Mouse (Mus musculus) adrenal gland, postnatal 25 days (tissue): ENCODE data around the gene Ppp1r12c. TPM values are rescaled to one million over a fixed set of nuclear protein-coding genes. Genes with fewer than 3 reads are reported as not detected.
A peak's percentile ranks its signal among the peaks of the same experiment; 100 is the strongest.

ENCODE experiments used
- DNase-seq: peaks from one replicate; pipeline ENCODE4 v3.0.0; 2021; ENCODE audit warnings: mixed read lengths
- total RNA-seq: library from RNA; stranded (reverse); gene quantifications from 2 replicates; pipeline ENCODE4 v1.2.3, GENCODE M21; 2021

The Ppp1r12c gene
- total RNA-seq, 1 experiment from 2014 or later = 98.3 TPM

DNA sequence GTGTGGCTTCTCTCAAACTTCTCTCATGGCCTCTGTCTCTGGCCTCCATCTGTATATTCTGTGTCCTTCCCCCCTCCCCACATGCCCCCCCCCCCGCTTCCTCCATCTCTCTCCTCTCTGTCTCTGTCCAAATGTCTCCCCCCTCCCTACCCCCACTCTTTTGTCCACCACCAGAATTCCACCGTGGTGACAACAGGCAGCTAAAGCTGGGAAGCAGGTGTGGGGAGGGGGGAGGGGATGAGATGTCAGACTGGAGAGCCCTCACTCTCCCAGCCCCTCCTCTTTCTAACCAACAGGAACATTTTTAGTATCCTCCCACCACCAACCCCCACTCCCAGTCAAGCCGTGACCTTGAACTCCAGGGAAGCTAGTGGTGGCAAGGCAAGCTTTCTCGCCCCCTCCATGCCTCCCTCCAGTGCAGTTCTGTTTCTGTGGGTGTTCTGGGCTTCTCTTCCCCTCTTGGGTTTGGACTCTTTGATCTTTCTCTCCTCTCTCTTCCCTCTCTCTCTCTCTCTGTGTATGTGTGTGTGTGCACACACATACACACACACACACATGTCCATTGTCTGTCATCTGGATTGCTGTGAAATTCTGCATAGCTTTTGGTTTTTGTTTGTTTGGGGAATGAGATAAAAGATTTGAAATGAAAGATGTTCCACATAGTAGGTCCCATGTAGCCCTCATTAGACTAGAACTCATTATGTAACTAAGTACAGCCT, 15.0 kb upstream of the Ppp1r12c start, which contains the start of gene Tnnt1:
TSS of gene Tnnt1 (minus strand) at position 51 of the 719 bp plus-strand sequence.
- DNase-seq = no peak

DNA sequence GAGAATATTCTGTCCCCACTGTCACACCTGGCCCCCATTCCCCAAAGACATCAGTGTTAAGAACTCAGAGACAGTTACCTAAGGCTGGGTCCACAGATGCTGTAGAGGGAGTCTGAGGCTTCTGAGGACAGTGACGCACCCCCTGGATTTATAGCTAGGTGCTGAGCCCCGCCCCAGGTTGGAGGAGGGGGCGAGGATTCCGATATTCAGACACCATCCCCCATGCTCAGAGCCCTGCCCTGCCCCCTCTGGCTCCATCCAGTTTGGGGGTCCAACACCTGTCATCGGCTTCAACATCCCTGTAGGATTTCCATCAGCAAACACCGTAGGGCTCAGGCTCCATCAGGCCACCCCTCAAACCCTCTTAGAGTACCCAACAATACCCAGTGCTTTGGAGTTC, 14.4 kb upstream of the Ppp1r12c start:
- no peak for DNase-seq

DNA sequence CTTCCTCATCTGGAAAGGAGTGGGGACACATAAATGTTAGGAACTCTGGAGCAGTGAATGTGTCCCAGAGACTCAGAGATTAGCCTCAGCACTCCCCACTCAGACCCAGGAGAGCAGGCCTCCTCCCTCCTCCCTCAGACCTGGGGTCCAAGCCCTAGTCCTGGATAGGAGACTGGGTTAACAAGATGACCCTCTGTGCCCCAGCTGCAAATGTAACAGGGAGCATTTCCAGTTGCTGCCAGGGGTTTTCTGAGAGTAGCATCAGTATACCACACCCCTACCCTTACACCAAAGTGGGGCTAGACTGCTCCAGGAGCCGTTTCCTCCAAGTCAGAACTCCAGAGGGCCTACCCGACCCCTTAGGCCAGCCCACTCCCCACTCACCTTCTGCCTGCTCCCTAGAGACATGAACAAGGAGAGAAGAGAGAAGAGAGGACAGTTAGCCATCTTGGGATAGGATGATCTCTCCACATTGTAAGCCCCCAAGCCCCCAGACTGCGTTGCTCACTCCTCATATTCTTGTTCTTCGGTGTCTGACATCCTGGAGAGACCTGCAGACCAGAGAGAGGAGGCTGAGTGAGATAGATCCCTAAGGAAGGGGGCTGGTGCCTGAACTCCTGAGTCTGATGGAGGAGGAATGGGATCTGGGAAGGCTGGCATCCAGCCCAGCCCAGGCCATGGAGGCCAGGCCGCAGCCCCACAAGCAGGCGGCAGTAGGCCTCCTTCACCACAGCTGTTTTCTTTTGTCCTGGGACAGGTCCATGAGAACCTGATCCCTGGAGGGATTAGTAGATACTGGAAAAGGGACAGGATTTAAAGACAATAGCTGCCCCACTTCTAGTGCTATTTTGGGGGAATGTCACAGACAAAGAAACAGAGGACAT, 12.6 kb upstream of the Ppp1r12c start:
- no peak for DNase-seq

DNA sequence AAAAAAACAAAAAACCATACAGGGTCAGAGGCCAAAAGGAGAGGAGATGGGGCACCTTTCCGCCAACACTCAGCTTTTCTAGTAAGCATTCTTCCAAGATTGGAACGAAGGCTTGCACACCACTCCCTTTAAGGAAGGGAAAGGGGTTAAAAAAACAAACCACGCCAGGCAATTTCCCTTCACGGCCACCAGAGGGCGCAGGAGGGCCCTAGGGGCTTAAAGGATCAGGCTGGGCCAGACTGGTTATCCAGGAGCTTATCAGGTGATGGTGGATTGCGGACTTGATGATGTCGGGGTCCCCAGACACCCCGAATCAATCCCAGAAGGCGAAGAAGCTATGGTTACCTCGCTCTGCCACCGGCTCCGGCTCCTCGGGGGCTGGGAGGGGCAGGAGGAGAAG, 11.8 kb upstream of the Ppp1r12c start:
- peak; percentile 41 for DNase-seq

DNA sequence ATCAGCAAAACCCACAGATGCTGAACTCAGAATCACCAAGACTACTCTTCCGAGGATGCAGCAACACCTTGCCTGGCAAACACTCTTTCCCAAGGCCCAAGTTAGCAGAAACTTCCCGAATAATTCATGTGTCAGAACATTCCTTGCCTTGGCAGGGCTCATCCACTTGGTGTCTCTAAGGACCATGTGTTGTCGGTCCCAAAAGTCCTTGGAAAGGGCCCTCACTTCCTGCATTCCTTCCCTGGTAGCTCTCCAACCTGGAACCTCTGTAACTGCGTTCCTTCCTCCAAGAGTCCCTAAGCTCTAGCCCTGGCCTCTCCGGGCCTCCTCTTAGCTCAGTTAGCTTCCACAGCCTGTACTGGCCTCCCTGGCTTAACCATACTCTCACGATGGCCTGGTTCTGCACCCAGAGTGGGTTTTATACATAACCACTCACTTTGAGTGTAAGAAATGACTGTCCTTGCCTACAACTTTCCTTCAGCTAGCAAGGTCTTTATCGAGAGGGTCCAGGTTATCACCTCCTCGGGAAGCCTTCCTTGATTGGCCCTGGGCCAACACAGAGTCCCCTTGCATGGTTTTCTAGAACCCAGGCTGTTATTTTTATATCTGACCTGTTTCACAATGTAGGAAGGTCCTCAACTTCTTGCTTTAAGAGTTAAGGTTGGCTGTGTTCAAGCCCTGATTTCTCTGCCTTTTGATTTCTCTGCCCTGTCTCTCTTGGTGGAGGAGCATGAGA, 10.2 kb upstream of the Ppp1r12c start:
- no peak for DNase-seq

DNA sequence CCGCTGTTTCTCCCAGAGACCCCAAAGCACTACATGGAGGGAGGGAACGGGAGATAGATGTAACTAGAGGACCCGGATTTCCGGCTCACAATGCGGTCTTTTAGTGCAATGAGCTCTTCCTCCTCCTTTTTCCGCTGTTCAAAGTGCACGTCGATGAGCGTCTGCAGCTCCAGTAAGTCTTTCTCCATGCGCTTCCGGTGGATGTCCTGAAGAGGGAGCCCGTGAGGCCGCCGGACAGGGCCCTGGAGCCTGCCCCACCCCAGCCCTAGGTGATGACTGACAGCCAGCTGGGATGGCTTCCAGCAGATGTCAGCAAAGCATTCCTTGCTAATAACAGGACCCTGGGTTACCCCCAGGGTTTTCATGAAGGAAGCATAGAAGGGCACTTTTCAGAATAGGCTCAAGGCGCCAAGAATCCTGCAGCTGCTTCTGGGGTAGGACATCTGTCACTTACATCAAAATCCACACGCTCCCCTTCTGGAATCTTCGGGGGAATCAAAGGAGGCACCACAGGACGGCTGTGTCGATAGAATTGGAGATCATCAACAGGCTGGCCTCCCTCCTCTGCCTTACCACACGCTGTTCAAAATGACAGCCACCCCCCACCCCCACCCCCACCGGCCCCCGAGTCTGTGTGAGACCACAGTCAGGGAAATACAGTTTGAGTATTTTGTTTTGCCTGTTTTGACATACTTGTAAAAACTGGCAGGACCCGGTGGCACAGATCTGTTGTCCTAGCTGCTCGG, 8.6 kb upstream of the Ppp1r12c start:
- DNase-seq = peak; percentile 68

DNA sequence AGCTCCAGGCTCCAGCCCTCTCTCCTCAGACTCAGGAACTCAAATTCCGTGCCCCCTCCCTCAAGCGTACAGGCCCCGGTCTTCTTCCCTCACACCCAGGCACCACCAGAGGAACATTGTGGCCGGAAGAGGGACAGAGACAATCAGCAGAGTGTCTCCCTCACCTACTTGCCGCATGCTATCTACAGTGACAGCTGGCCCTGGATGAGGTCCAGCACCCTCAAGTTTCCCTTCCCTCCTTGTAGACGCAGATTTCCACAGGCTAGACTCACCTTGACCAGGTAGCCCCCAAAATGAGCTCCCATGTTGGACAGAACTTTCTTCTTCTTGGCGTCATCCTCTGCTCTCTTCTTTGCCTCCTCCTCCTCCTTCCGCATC, 7.2 kb upstream of the Ppp1r12c start:
- no peak for DNase-seq

DNA sequence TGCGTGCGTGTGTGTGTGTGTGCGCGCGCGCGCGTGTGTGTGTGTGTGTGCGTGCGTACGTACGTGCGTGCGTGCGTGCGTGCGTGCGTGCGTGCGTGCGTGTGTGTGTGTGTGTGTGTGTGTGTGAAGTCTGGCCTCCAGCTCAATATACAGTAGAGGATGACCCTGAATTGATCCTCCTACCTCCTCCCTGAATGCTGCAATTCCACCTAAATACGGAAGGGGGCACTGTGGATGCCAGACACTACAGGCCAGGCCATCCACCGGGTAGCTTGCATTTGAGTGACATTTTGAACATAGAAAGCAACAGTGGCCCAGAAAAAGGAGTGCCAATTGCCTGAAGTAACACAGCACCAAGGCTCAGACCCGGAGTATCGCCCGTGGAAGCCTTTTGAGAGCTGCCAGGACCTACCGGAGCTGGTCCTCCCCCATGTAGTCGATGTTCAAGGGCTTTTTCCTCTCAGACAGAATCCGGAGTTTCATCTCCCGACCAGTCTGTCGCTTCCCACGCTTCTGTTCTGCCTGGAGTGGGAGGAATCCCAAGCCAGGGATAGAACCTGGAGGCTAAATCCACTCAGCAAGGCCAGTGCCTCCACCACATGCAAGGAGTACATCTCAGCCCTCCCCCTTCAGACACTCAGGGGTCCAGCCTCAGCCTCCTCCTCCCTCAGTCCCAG, 6.7 kb upstream of the Ppp1r12c start:
- no peak for DNase-seq

- DNase-seq = no peak
These were observed 5.7 kb upstream of the Ppp1r12c start for GRCm38 (mm10) chr7:4507220-4507619.

DNA sequence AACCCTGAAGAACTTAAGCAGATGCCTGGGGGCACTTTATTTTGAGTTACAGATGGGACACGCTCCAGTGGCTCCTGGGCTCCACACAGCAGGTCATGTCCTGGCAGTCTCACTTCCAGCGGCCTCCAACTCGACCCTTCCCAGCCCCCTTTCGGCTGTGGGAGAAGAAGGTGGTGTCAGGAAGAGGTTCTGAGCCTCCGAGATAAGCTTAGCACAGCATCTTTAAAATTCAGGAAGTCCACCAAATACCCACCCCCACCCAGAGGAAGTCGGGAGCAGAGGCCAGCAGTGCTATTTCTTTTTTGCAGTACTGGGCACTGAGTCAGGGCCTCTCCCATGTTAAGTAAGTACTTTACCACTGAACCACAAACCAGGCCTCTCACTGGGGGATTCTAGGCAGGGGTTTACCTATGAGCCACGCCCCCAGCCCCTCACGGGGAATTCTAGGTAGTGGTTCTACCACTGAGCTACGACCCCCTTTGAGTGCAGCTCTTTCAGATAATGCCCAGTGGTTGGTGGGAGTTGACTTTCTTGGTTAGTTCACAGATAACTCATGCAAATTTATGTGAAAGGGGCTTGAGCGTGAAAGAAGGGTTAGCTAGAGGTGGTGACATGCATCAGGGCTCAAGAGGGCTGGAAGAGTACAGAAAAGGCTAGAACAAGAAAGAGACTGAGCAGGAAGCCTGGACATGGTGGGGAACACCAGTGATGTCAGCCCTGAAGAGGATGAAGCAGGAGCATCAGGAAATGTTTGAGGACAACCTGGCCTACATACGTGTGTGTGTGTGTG, 3.4 kb upstream of the Ppp1r12c start:
- DNase-seq = no peak

DNA sequence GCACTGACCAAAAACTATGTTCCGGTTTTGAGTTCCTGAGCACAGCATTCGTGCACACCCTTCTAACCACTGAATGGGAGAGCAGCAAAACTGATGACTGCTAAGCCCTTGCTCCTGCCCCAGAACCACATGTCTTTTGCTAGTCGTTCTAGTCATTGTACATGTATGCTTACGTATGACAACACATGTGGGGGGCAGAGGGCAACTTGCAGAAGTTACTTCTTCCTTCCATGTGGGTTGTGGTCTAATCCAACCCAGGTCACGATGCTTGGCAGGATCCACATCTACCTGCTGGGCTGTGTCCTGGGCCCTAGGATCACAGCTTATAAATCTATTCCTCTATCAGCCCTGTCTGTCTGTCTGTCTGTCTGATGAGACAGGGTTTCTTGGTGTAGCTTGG, 2.4 kb upstream of the Ppp1r12c start:
- no peak for DNase-seq

DNA sequence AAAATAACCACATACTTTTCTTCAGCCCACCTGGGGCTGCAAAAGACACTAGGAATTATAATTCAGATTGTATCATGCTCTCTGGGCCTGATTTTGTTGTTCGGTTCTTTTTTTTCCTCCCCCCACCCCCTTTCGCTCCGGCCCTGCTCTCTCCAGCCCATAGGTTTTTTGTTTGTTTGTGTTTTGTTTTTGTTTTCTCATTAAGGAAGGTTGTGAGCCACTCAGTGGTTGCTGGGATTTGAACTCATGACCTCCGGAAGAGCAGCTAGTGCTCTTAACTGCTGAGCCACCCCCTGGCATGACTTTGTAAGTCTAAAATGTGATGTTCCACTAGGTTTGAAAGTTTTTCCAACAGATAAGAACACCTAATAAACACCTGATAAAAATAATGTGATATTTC, 1.6 kb upstream of the Ppp1r12c start:
- no peak for DNase-seq

DNA sequence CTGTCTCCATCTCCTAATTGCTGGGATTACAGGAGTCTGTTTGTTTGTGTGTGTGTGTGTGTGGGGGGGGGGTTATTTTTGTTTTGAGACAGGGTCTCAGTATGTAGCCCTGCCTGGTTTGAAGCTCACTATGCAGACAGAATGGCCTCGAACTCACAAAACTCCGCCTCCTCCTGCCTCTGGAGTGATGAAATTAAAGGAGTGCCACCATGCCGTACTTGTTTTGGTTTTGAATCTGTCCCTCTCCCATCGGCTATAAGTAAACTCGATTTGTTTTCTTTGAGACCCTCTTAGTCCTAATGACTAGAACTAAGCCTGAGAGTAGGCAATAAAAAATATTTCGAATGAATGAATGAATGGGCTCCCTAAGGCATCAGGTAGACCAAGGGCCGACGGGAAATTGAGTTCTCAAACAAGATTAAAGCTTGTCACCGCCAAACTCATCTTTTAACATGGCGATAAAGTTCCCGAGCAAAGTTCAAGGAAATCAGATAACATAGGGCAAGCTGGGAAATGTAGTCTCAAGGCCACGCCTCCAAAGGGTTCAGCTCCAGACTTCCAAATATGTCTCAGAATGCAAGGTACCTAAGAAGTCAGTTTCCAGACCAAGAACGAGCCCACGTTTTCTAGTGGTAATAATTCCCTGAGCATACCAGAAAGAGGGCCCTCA, 1.1 kb upstream of the Ppp1r12c start:
- no peak for DNase-seq

DNA sequence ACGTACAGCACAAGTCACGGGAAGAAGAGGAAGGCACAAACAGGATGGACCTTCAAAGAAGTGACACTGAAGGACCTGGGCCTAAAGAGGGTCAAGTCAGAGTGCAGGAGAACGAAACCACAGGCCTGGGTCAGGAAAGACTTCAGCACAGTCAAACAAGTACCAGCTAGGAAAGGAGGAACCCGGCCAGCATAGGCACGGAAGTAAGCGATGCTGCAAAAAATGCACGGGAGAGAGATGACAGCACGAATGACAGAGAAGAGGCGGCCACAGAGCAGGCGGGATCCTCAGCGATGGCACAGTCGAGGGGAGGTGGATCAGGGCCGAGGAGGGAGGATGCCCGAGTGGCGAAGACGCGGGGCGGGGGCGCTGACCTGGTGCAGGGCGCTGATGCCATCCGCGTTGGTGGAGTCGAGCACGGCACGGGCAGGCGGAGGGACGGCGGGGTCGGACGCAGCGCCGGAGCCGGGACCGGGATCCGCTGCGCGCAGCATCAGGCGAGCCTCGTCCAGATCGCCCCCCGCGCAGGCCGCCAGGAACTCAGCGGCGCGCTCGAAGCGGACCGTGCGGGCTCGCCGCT, 498 bp downstream of the Ppp1r12c start:
- DNase-seq = peak; percentile 61

GRCm38 (mm10) chr7:4499034-4499433, 2.4 kb downstream of the Ppp1r12c start:
- DNase-seq = no peak

GRCm38 (mm10) chr7:4498251-4498650, 3.2 kb downstream of the Ppp1r12c start:
- DNase-seq = peak; percentile 32

- no peak for DNase-seq
These were observed 4.1 kb downstream of the Ppp1r12c start for GRCm38 (mm10) chr7:4497271-4497903.

- no peak for DNase-seq
These were observed 5.0 kb downstream of the Ppp1r12c start for GRCm38 (mm10) chr7:4496468-4496867.

DNA sequence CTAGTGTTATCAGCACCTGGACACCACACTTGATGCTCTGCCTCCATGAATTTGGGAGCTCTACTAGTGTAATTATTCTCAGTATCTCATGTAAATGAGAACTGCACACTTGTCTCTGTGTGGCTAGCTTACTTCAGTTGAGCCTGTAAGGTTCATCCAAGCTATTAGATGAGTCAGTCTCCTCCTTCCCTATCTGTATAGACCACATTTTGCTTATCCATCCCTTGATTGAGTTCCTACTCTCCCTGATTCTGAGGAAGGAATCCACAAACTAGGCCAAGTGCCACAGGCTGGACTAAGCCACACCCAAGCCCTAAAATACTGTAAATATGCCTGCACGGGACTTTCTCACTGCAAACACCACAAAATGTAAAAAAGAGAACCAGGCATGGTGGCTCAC, 7.5 kb downstream of the Ppp1r12c start:
- DNase-seq = no peak
